Mouse (Mus musculus) E14TG2a.4 (cell line): ENCODE results near the gene Rhox2f.
"Not testable (repeated sequence)": the region's sequence is repeated elsewhere in the genome, so short reads cannot be mapped to it uniquely, and the experiment has no call there.

Source experiments
- H3K27me3 ChIP-seq: 2 replicates; pipeline ENCODE4 v1.6.1; 2014; ENCODE audit warnings: low read length, control low read depth; ENCODE audit not compliant: insufficient read depth
- H3K36me3 ChIP-seq: 2 replicates; pipeline ENCODE4 v1.6.1; 2014; ENCODE audit warnings: low read length, control low read depth; ENCODE audit not compliant: insufficient read depth
- H3K4me1 ChIP-seq: replicated peaks from 2 replicates; pipeline ENCODE4 v1.6.1; 2014; ENCODE audit warnings: low read depth, low read length, control low read depth
- H3K4me3 ChIP-seq: replicated peaks from 2 replicates; pipeline ENCODE4 v1.5.1; 2014; ENCODE audit warnings: mild to moderate bottlenecking, low read length
- H3K9me3 ChIP-seq: 2 replicates; pipeline ENCODE4 v1.6.1; 2014; ENCODE audit warnings: low read length, control low read depth

Gene Rhox2f

GRCm38 (mm10) chrX:37571105-37571504 lies at the start of gene Rhox2f:
Gene Rhox2f, plus strand, starts transcription at chrX:37571405.
- not testable (repeated sequence) for H3K27me3 ChIP-seq, H3K4me1 ChIP-seq, H3K9me3 ChIP-seq, H3K4me3 ChIP-seq, H3K36me3 ChIP-seq

- not testable (repeated sequence) for H3K27me3 ChIP-seq, H3K4me3 ChIP-seq, H3K36me3 ChIP-seq, H3K4me1 ChIP-seq, H3K9me3 ChIP-seq
Measured at GRCm38 (mm10) chrX:37530152-37530551, 41.1 kb upstream of the Rhox2f start, which contains the start of gene Rhox2e. Gene Rhox2e, plus strand, starts transcription at chrX:37530452.

- not testable (repeated sequence) for H3K9me3 ChIP-seq, H3K36me3 ChIP-seq, H3K27me3 ChIP-seq, H3K4me3 ChIP-seq, H3K4me1 ChIP-seq
Measured at GRCm38 (mm10) chrX:37541719-37542118, 29.5 kb upstream of the Rhox2f start, which contains the start of gene Rhox3e. Gene Rhox3e, plus strand, starts transcription at chrX:37542019.

GRCm38 (mm10) chrX:37557112-37557511 lies 14.1 kb upstream of the Rhox2f start, which contains the start of gene Rhox4e:
Gene Rhox4e, plus strand, starts transcription at chrX:37557412.
- H3K27me3 ChIP-seq, H3K36me3 ChIP-seq, H3K4me1 ChIP-seq, H3K9me3 ChIP-seq, H3K4me3 ChIP-seq: not testable (repeated sequence)

GRCm38 (mm10) chrX:37572638-37573037 lies 1.4 kb downstream of the Rhox2f start:
- not testable (repeated sequence) for H3K4me1 ChIP-seq, H3K9me3 ChIP-seq, H3K4me3 ChIP-seq, H3K27me3 ChIP-seq, H3K36me3 ChIP-seq

- H3K27me3 ChIP-seq, H3K4me1 ChIP-seq, H3K4me3 ChIP-seq, H3K9me3 ChIP-seq, H3K36me3 ChIP-seq: not testable (repeated sequence)
Measured at GRCm38 (mm10) chrX:37580692-37581091, 9.5 kb downstream of the Rhox2f start, which contains the start of gene Rhox3f. Gene Rhox3f, plus strand, starts transcription at chrX:37580992.

GRCm38 (mm10) chrX:37607604-37608003 lies 36.4 kb downstream of the Rhox2f start, which contains the start of gene Rhox4f:
Gene Rhox4f, minus strand, starts transcription at chrX:37607704.
- not testable (repeated sequence) for H3K36me3 ChIP-seq, H3K4me1 ChIP-seq, H3K9me3 ChIP-seq, H3K4me3 ChIP-seq, H3K27me3 ChIP-seq
